Mouse (Mus musculus): ENCODE measurements around the gene Olr1. TPM values are rescaled to one million over a fixed set of nuclear protein-coding genes. Genes with fewer than 3 reads are reported as not detected.
A peak's percentile ranks its signal among the peaks of the same experiment; 100 is the strongest.
"Not testable (repeated sequence)": the region's sequence is repeated elsewhere in the genome, so short reads cannot be mapped to it uniquely, and the experiment has no call there.

Olr1 gene
- polyA plus RNA-seq, 1 experiment from 2014 or later, result not detected

DNA sequence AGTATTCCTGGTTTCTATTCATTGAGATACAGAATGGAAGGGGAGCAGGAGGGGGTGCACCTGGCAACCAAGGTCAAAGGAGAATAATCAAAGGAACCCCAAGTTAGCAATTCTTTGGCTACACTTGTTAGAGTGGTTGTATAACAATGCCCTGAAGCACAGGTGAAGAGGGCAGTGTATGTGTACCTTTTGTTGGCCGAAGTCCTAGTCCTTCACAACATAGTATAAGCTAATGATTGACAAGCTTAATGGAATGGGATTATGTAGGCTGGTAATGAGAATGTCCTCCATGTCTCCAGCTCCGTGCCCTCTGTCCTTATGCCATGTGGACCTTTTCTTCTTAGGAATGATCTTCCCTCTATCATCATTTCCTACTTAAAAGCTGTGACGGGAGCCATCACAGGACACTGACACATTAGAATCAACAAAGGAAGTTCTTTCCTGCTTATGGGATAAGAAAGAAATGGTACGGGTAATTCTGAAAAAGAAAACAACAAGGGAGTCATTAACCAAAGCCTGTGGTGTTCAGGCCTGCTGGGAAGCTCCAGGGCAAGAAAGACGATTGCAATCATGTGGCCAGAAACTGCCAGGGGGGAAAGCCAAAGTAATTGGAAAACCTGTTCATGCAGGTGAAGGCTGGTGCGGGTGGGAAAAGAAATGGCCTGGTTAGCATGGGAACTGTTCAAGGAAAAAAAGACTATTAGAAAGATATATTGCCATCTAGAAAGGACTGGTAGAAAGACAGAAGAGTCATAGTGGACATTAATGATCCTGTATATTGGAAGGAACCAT is 3.4 kb upstream of the Olr1 start:
- H3K9ac ChIP-seq (replicated peaks), result no peak overlapping the region
- H3K9me3 ChIP-seq, result no peaks in the 10 kb centered on the region
- H3K4me3 ChIP-seq, result no peak overlapping the region
- 69% methylated on average over 6 of the region's 6 CpGs for WGBS
- no peaks in the 10 kb centered on the region; the same call in 1 of the 2 replicates for H3K4me1 ChIP-seq
- ATAC-seq (replicated peaks), result no peak
- no peaks in the 10 kb centered on the region for H3K36me3 ChIP-seq
- H3K27ac ChIP-seq (replicated peaks), result no peak overlapping the region
- H3K27me3 ChIP-seq, result no peaks in the 10 kb centered on the region
- no peak overlapping the region for H3K4me2 ChIP-seq (replicated peaks)

DNA sequence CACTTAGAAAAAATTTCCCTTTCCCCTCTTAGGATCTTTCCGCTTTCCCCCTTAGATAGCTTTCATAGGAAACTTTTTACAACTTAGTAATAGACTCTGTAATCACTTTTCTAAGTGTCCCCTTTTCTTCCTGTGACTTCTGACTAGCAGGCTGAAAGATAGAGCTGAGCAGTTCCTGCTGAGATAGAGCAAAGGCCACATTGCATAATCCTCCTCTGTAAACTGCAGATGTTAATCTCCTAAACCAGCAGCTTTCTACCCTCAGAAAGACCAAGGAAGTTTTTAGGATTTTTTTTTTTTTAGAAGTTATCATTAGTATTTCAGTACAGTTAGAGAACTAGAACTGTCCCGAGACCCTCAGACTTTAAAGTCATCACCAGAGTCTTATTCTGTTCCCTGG is 3.5 kb downstream of the Olr1 start:
- no peaks in the 10 kb centered on the region for H3K27me3 ChIP-seq
- H3K4me1 ChIP-seq, result no peaks in the 10 kb centered on the region
- no peak overlapping the region for H3K4me2 ChIP-seq (replicated peaks)
- ATAC-seq (replicated peaks), result no peak
- H3K27ac ChIP-seq (replicated peaks), result no peak overlapping the region
- H3K9me3 ChIP-seq, result no peaks in the 10 kb centered on the region
- WGBS, result 86% methylated on average over 2 of the region's 2 CpGs
- H3K4me3 ChIP-seq, result no peak overlapping the region
- H3K9ac ChIP-seq (replicated peaks), result no peak overlapping the region
- no peaks in the 10 kb centered on the region for H3K36me3 ChIP-seq

DNA sequence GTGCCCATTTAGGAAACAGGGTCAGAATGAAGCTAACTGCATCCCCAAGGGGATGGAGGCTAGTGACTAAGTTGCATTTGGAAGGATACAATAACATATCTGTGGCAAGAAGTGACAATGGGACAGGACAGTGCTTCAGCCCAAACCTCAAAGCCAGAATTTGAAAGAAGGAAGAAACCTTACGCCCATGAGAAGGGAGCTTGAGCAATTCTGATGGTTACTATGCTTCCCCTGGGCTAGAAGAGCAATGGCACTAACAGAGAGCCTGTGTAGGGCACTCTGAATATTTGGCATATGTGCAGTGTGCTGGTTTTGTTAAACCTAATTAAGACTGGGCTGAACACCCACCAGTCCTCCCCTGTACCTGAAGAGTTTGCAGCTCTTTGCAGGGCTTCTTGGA is 7.4 kb downstream of the Olr1 start:
- not testable (repeated sequence) for ATAC-seq (replicated peaks); H3K9ac ChIP-seq (replicated peaks); H3K4me3 ChIP-seq; H3K27me3 ChIP-seq; H3K4me1 ChIP-seq; H3K9me3 ChIP-seq; H3K36me3 ChIP-seq; H3K4me2 ChIP-seq (replicated peaks); H3K27ac ChIP-seq (replicated peaks)
- 79% methylated on average over 1 of the region's 1 CpGs for WGBS

DNA sequence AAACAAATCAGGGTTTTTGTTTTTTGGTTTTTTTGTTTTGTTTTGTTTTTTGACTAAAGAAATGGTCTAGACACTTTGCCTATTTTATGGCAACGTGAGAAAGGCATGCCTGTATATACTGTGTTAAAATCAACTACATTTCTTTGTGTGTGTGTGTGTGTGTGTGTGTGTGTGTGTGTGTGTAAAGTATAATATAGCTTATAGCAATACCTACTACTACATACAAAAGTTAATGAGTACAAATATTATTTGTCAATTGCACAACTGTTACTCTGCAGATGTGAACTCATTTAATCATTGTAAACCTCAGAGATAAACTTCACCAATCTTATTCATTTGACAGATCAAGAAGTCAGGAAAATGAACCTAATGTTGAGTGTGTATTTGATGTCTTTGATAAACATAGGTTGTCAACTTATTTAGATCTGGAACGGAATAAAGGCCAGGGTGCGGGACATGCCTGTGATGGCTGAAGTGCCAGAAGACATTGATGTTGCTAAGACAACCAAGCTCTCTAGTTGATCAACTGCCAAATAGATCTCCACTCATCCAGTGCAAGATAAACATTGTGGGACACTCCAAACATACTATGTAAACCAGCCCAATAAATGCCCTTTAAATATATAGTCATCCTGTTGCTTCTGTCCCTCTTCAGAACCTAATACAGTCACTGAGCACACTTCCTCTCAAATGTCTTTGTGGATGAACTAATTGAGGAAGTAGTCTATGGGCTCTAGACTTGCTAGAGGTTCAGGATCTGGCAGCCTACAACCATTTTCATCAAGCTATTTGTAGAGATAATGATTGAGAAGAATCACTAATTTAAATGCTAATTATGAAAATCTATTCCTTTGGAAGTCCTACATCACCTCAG is 9.4 kb downstream of the Olr1 start:
- WGBS, result 88% methylated on average over 3 of the region's 3 CpGs
- H3K27me3 ChIP-seq, result no peaks in the 10 kb centered on the region
- H3K4me2 ChIP-seq (replicated peaks), result no peak overlapping the region
- no peaks in the 10 kb centered on the region for H3K4me1 ChIP-seq
- no peak for ATAC-seq (replicated peaks)
- H3K9me3 ChIP-seq, result no peaks in the 10 kb centered on the region
- no peak overlapping the region for H3K9ac ChIP-seq (replicated peaks)
- H3K36me3 ChIP-seq, result no peaks in the 10 kb centered on the region
- H3K27ac ChIP-seq (replicated peaks), result no peak overlapping the region
- H3K4me3 ChIP-seq, result no peak overlapping the region

DNA sequence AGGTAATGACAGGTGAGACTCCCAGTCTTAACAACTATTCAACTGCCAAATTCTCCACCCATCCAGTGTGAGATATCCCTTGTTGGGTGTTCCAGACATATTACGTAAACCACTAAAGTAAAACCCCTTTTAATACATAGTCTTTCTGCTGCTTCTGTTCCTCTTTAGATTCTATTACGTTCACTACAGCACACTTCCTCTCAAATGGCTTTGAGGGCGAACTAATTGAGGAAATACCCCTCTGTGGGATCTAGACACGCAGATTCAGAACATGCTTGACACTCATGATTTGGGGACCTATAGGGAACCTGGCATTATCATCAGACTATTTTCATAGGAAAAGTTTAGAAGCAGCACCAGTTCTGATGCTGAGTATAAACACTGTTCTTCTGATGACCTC is 12.0 kb downstream of the Olr1 start:
- H3K27me3 ChIP-seq, result no peaks in the 10 kb centered on the region

DNA sequence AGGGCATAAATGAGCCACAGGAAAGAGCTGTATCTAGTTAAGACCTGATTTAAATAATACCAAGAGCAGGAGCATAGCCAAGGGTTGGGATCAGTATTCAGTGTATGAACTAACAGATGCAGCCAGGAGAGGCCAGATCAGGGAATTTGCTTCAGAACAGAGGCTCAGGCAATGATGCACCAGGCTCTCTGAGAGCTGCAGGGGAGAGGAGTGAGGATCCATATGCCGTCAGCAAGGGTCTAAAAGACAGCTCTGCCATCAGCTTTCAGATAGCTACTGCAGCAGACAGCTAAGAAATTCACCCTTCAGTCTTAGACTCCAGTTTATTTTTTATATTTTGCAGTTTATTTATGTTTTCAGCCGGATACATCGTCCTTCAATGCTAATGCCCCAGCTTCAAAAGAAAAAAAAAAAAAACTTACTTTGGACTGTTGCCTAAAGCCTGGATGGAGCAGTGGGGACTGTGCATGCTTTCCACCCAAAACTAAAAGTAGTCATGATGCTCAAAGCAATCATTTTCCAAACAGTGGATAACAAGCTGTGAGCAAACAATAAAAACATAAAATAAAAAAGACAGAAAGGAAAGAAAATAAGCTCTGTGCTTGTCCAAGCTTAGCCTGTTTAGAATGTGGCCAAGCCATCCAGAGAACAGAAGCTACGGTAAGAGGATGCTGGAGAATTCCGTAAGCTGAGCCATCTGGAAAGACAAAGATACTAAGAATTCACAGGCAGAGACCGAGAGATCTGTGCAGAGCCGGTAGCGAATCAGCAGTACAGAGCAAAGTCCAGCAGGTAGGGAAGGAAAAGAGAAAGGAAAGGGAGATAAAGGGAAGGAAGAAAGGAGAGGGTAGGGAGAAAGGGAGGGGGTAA is 26.6 kb downstream of the Olr1 start:
- H3K4me3 ChIP-seq, result no peak overlapping the region
- peaks cover 8% of the 10 kb centered on the region for H3K4me1 ChIP-seq
- peak; percentile 96 for ATAC-seq (replicated peaks)
- peak overlapping the region; percentile 24 for H3K4me2 ChIP-seq (replicated peaks)
- H3K36me3 ChIP-seq, result no peaks in the 10 kb centered on the region
- no peak overlapping the region for H3K9ac ChIP-seq (replicated peaks)
- 23% methylated on average over 8 of the region's 8 CpGs for WGBS
- no peaks in the 10 kb centered on the region for H3K27me3 ChIP-seq
- no peaks in the 10 kb centered on the region for H3K9me3 ChIP-seq
- peak overlapping the region; percentile 78 for H3K27ac ChIP-seq (replicated peaks)

More for the DNA sequence above, 12.0 kb downstream of the Olr1 start:
- H3K4me1 ChIP-seq, result no peaks in the 10 kb centered on the region
- H3K4me3 ChIP-seq, result no peak overlapping the region
- H3K27ac ChIP-seq (replicated peaks), result no peak overlapping the region
- no peak overlapping the region for H3K9ac ChIP-seq (replicated peaks)
- H3K4me2 ChIP-seq (replicated peaks), result no peak overlapping the region
- no peaks in the 10 kb centered on the region for H3K9me3 ChIP-seq
- whole genome bisulfite sequencing, result 85% methylated on average over 4 of the region's 4 CpGs
- no peak for ATAC-seq (replicated peaks)
- H3K36me3 ChIP-seq, result no peaks in the 10 kb centered on the region

DNA sequence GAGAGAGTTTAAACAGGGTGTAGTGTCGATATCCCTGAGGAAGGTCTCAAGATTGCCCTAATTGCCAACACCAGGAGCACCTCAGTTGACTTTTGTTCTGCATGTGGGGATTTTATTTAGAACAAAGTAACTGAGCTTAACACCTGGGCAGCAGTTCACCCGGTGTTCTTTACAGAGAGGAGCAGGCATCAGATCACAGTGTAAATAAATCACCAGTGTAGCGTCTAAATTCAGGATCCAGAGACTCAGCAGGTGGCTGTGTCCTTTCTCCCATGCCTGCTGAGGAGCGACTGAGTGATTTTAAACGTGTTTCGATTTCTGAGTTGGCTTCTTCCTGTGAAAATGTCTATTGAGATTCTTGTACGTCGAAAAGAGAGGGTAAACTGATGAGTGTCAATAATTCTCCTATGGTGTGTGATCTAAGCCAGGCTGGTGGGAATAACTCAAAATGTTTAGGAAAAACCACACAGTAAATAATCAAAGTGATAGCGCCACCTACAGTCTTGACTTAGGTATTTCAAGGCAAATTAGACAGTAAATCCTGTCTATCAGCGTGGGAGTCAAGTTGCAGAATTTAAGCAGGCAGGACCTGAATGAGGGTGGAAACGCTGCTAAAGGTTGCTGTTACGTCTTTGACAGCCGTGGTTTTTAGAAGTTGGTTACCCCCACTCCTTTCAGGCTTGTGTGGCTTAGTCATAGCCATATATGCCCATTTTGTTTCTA is 30.4 kb downstream of the Olr1 start:
- Histone ChIP-seq H3K27ac (replicated peaks) (no peak overlapping the region), H3K4me1 (peaks cover 8% of the 10 kb centered on the region), H3K9me3 (no peaks in the 10 kb centered on the region), H3K36me3 (no peaks in the 10 kb centered on the region), H3K9ac (replicated peaks) (no peak overlapping the region), H3K4me2 (replicated peaks) (no peak overlapping the region), H3K27me3 (no peaks in the 10 kb centered on the region), H3K4me3 (no peak overlapping the region)
- ATAC-seq (replicated peaks), result no peak
- 31% methylated on average over 13 of the region's 13 CpGs for WGBS

DNA sequence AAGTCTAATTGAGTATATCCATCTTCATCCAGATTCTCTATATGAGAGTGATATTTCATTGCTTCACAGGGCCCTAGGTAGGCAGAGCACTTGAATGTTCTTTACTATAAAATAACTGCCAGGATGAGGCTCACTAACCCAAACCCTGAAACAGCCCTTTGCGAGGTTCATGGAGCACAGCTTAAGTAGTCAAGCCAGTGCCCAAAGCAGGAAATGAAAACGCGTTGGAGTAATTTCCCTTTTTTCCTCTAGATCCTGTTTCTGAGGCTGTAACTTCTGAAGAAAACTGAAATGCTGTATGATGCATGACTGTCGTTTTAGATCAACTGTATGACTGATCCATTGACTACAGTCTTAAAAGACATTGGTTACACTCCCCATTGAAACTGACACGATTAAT is 34.3 kb downstream of the Olr1 start:
- Histone ChIP-seq H3K9me3 (no peaks in the 10 kb centered on the region), H3K27me3 (no peaks in the 10 kb centered on the region), H3K4me1 (no peaks in the 10 kb centered on the region), H3K4me2 (replicated peaks) (no peak overlapping the region), H3K9ac (replicated peaks) (no peak overlapping the region), H3K27ac (replicated peaks) (no peak overlapping the region), H3K4me3 (no peak overlapping the region), H3K36me3 (no peaks in the 10 kb centered on the region)
- WGBS, result 89% methylated on average over 5 of the region's 5 CpGs
- no peak for ATAC-seq (replicated peaks)

DNA sequence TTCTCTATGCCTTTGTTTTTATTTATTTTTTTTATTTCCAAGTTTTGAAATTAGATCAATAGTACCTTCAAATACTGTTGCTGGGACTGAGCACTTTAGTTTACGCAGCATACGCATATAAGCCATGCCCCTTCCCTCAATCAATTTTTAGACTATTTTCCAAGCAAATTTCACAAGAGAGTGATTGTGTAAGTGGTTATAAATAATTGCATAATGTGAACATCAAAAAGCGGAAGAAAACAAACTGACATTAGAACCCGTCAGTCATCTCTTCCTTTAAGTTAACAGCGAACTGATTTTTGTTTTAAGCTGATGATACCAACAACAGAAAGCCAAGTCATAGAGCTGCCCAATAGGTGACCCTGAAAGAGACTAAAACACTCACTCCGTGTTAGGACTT is 35.6 kb downstream of the Olr1 start:
- no peak overlapping the region for H3K9ac ChIP-seq (replicated peaks)
- 88% methylated on average over 6 of the region's 6 CpGs for WGBS
- ATAC-seq (replicated peaks), result no peak
- no peaks in the 10 kb centered on the region for H3K9me3 ChIP-seq
- H3K4me2 ChIP-seq (replicated peaks), result no peak overlapping the region
- no peak overlapping the region for H3K4me3 ChIP-seq
- no peaks in the 10 kb centered on the region for H3K27me3 ChIP-seq
- H3K27ac ChIP-seq (replicated peaks), result no peak overlapping the region
- H3K36me3 ChIP-seq, result no peaks in the 10 kb centered on the region
- no peaks in the 10 kb centered on the region for H3K4me1 ChIP-seq

DNA sequence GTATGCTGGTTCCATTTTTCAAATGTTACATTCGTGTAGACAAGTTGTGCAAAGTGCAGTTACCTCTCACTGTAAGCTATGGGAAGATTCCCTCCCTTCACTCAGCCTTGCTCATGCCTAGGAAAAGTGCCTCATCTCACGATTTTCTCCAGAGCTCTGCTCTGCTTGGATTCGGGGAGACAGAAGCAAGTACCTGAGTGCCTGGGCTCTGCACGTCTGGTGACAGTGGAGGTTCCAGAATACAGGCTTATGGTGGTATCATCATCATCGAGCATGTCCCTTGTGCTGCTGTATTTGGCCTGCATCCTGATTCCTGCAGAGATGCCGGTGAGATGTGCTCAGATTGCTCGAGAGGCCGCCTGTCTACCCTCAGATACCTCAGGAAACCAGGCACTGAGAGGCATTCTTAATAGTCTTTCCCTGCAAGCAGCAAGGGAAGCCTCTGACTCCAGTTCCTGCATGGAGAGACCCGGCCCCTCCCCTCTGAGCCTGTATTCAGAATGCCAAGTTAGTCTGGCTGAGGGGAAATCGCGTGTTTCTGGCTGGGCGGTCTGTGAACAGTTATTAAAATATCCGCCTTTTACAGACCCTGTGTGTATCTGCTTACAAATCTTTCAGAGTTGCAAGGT is 55.4 kb downstream of the Olr1 start, which contains the start of gene Clec1a:
Clec1a (minus strand) TSS at position 590 of the 629 bp plus-strand sequence.
- WGBS, result 59% methylated on average over 13 of the region's 13 CpGs
- no peak within 1 kb of the TSS for H3K4me3 ChIP-seq
- no peak within 1 kb of the TSS for H3K27ac ChIP-seq (replicated peaks)
- H3K36me3 ChIP-seq, result no peaks in the 10 kb centered on the region
- no peaks in the 10 kb centered on the region for H3K9me3 ChIP-seq
- no peaks in the 10 kb centered on the region for H3K27me3 ChIP-seq
- H3K4me2 ChIP-seq (replicated peaks), result no peak within 1 kb of the TSS
- no peaks in the 10 kb centered on the region for H3K4me1 ChIP-seq
- ATAC-seq (replicated peaks), result no peak
- H3K9ac ChIP-seq (replicated peaks), result no peak within 1 kb of the TSS

DNA sequence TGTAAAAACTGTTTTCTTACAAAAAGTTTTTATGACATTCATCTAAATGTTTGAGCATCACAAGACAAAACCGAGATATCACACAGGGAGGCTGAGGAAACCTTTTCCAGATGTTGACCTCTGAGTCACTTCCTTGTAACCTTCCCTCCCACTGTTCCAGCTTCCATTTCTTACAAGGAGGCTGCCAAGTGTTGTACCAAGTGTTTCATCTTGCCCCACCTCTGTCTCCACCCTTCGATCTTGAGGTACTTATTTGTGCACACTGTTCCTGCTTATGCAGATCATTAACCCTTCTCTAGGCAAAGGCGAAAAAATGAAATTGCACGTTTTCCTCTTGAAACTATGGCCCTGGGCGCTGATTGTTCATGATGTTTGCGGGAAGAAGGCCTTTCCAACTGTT is 57.2 kb downstream of the Olr1 start:
- H3K9ac ChIP-seq (replicated peaks), result no peak overlapping the region
- WGBS, result 86% methylated on average over 6 of the region's 6 CpGs

More for the DNA sequence above, 57.2 kb downstream of the Olr1 start:
- H3K4me1 ChIP-seq, result no peaks in the 10 kb centered on the region
- no peak for ATAC-seq (replicated peaks)
- no peak overlapping the region for H3K4me3 ChIP-seq
- no peaks in the 10 kb centered on the region for H3K27me3 ChIP-seq
- no peaks in the 10 kb centered on the region for H3K36me3 ChIP-seq
- H3K4me2 ChIP-seq (replicated peaks), result no peak overlapping the region
- H3K9me3 ChIP-seq, result no peaks in the 10 kb centered on the region
- H3K27ac ChIP-seq (replicated peaks), result no peak overlapping the region
